Mouse (Mus musculus): ENCODE measurements around the gene Olfr638.
"Not testable (repeated sequence)": the region's sequence is repeated elsewhere in the genome, so short reads cannot be mapped to it uniquely, and the experiment has no call there.

The Olfr638 gene

GRCm38 (mm10) chr7:103998446-103998845 lies at the start of gene Olfr638:
TSS of gene Olfr638 (plus strand) at chr7:103998746.
- DNase-seq (ENCODE audit: low spot score), result no peak

GRCm38 (mm10) chr7:103966873-103967272 lies 31.7 kb upstream of the Olfr638 start:
- not testable (repeated sequence) for DNase-seq (ENCODE audit: low spot score)

- DNase-seq (ENCODE audit: low spot score), result no peak
Observed at GRCm38 (mm10) chr7:103970852-103971251, 27.7 kb upstream of the Olfr638 start, which contains the start of gene Olfr635. TSS of gene Olfr635 (plus strand) at chr7:103971152.

- DNase-seq (ENCODE audit: low spot score), result no peak
Observed at GRCm38 (mm10) chr7:103971782-103972181, 26.8 kb upstream of the Olfr638 start.

- no peak for DNase-seq (ENCODE audit: low spot score)
Observed at GRCm38 (mm10) chr7:103999124-103999523, 578 bp downstream of the Olfr638 start.

GRCm38 (mm10) chr7:104017203-104017602 lies 18.7 kb downstream of the Olfr638 start, which contains the start of gene Olfr639:
TSS of gene Olfr639 (minus strand) at chr7:104017303.
- DNase-seq (ENCODE audit: low spot score), result no peak

- DNase-seq (ENCODE audit: low spot score), result no peak
Observed at GRCm38 (mm10) chr7:104018953-104019352, 20.4 kb downstream of the Olfr638 start.

- no peak for DNase-seq (ENCODE audit: low spot score)
Observed at GRCm38 (mm10) chr7:104021651-104022050, 23.1 kb downstream of the Olfr638 start.

- no peak for DNase-seq (ENCODE audit: low spot score)
Observed at GRCm38 (mm10) chr7:104025473-104025872, 26.9 kb downstream of the Olfr638 start, which contains the start of gene Olfr640. TSS of gene Olfr640 (minus strand) at chr7:104025573.

GRCm38 (mm10) chr7:104026978-104027377 lies 28.4 kb downstream of the Olfr638 start:
- no peak for DNase-seq (ENCODE audit: low spot score)

GRCm38 (mm10) chr7:104035145-104035544 lies 36.6 kb downstream of the Olfr638 start, which contains the start of gene Olfr641:
TSS of gene Olfr641 (plus strand) at chr7:104035445.
- DNase-seq (ENCODE audit: low spot score), result no peak

GRCm38 (mm10) chr7:104050745-104051144 lies 52.2 kb downstream of the Olfr638 start:
- DNase-seq (ENCODE audit: low spot score), result no peak

- no peak for DNase-seq (ENCODE audit: low spot score)
Observed at GRCm38 (mm10) chr7:104052566-104052965, 54.0 kb downstream of the Olfr638 start, which contains the start of gene Olfr642. TSS of gene Olfr642 (minus strand) at chr7:104052666.
